Mouse (Mus musculus) kidney, embryonic 15.5 days (tissue): ENCODE data around the gene Tdrkh. TPM values are rescaled to one million over a fixed set of nuclear protein-coding genes. Genes with fewer than 3 reads are reported as not detected.

Experiments
- ATAC-seq: fragments of 200-750 bp; cut with Nextera tagmentation; replicated peaks from 2 replicates; pipeline ENCODE4 v1.8.0; 2017; ENCODE audit warnings: moderate TSS enrichment; ENCODE audit not compliant: low FRiP score
- H3K27ac ChIP-seq: fragments of 300-500 bp; sonication (generic); 2 replicates; pipeline ENCODE4 v1.5.1; 2015; ENCODE audit warnings: mild to moderate bottlenecking, inconsistent platforms
- H3K27me3 ChIP-seq: fragments of 300-500 bp; sonication (generic); 2 replicates; pipeline ENCODE4 v1.6.1; 2015; ENCODE audit warnings: inconsistent platforms
- H3K36me3 ChIP-seq: fragments of 300-500 bp; sonication (generic); 2 replicates; pipeline ENCODE4 v1.6.1; 2015; ENCODE audit warnings: inconsistent platforms
- H3K4me1 ChIP-seq: fragments of 300-500 bp; sonication (generic); 2 replicates; pipeline ENCODE4 v1.6.1; 2015; ENCODE audit warnings: inconsistent platforms
- H3K4me2 ChIP-seq: fragments of 300-500 bp; sonication (generic); 2 replicates; pipeline ENCODE4 v1.6.1; 2015; ENCODE audit warnings: moderate library complexity, mild to moderate bottlenecking, inconsistent platforms
- H3K4me3 ChIP-seq: fragments of 300-500 bp; sonication (generic); replicated peaks from 2 replicates; pipeline ENCODE4 v1.5.1; 2015; ENCODE audit warnings: mild to moderate bottlenecking, inconsistent platforms
- H3K9ac ChIP-seq: fragments of 300-500 bp; sonication (generic); 2 replicates; pipeline ENCODE4 v1.6.1; 2015; ENCODE audit warnings: mild to moderate bottlenecking, inconsistent platforms
- H3K9me3 ChIP-seq: fragments of 300-500 bp; sonication (generic); replicated peaks from 2 replicates; pipeline ENCODE4 v1.6.1; 2016; ENCODE audit warnings: inconsistent platforms
- WGBS: fragments of 180-500 bp; shearing (Covaris S2); methylation state at CpG from one replicate; pipeline ENCODE4 v1.1.7; 2015; ENCODE audit warnings: mixed read lengths; 5-methylcytosine and 5-hydroxymethylcytosine counted together
- polyA plus RNA-seq: library from polyadenylated mRNA; unstranded; fragments of >200 nt; fragmentation: Nextera tagmentation; extraction: Ambion mirVana; gene quantifications from 2 replicates; pipeline ENCODE4 v1.2.1, GENCODE M21; 2015

The Tdrkh gene
- polyA plus RNA-seq, 1 experiment from 2014 or later: 12.0 TPM

DNA sequence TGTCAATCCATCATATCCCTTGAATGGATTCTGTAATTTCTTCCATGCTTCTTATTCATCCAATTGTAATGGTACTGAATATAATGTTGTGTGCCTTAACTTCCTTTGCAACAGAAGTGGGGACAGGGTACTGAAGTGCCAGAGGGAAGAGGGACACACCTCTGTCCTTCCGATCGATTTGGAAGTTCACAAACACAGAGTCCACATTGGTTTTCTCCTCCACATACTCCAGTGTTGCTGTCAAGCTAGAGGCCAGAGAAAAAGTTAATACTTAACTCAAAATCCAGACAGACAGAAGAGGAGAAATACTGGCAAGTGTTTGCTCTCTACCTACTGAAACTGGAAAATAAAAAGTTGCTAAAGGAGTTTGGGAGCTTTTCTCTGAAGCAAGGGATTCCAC is 21.2 kb downstream of the Tdrkh start:
- no peak overlapping the region for H3K4me3 ChIP-seq
- WGBS: 92% methylated on average over 2 of the region's 2 CpGs
- no peak overlapping the region for H3K9ac ChIP-seq
- H3K27me3 ChIP-seq: peaks cover 3% of the 10 kb centered on the region; the same call in 1 of the 2 replicates
- no peaks in the 10 kb centered on the region for H3K9me3 ChIP-seq
- H3K4me1 ChIP-seq: no peaks in the 10 kb centered on the region
- H3K36me3 ChIP-seq: no peaks in the 10 kb centered on the region
- ATAC-seq: no peak
- no peak overlapping the region for H3K4me2 ChIP-seq
- H3K27ac ChIP-seq: no peak overlapping the region

DNA sequence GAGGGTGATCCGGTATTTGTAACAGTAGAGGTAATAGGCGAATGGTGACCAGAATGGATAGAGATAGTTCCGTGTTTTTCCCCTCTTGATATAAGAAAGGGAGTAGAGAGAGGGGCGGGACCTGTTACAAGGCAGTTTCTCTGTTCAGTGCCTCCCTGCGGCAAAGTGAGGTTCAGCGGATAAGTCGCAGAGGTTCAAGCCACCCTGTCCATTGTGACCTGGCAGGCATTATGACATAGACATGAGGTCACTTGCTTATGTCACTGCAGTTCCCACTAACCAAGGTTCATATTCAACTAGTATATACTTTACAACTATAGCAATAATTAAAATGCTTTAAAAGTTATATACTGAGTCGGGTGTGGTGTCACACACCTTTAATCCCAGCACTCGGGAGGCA is 23.3 kb downstream of the Tdrkh start:
- Histone ChIP-seq H3K4me1 (no peaks in the 10 kb centered on the region), H3K9ac (no peak overlapping the region), H3K27ac (no peak overlapping the region), H3K36me3 (no peaks in the 10 kb centered on the region), H3K9me3 (no peaks in the 10 kb centered on the region), H3K4me2 (no peak overlapping the region), H3K4me3 (no peak overlapping the region), H3K27me3 (peaks cover 8% of the 10 kb centered on the region; the same call in 1 of the 2 replicates)
- 81% methylated on average over 9 of the region's 9 CpGs for WGBS
- ATAC-seq: no peak

DNA sequence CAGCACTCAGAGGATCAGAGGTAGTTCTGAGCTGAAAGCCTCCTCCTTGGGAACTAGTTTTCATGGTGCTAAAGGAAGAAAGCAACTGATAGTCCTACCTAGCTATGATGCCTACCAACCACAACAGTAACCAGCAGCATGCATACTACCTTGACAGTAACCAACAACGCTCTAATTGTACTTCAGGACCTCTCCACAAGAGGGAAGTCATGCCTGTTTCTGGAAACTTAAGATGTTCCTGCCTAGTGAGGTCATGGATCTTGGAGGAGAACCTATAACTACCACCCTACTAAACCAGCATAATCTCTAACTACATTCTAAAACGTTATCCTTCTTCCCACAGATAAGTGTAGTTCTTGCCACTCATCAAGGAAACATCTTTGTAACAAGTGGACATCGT is 28.1 kb downstream of the Tdrkh start:
- H3K27ac ChIP-seq: no peak overlapping the region
- H3K4me1 ChIP-seq: peaks cover 9% of the 10 kb centered on the region
- WGBS: 43% methylated on average over 3 of the region's 3 CpGs
- H3K27me3 ChIP-seq: peaks cover 8% of the 10 kb centered on the region; the same call in 1 of the 2 replicates
- H3K4me2 ChIP-seq: no peak overlapping the region
- peaks cover 19% of the 10 kb centered on the region for H3K36me3 ChIP-seq
- no peak overlapping the region for H3K9ac ChIP-seq
- no peaks in the 10 kb centered on the region for H3K9me3 ChIP-seq
- ATAC-seq: no peak
- no peak overlapping the region for H3K4me3 ChIP-seq

DNA sequence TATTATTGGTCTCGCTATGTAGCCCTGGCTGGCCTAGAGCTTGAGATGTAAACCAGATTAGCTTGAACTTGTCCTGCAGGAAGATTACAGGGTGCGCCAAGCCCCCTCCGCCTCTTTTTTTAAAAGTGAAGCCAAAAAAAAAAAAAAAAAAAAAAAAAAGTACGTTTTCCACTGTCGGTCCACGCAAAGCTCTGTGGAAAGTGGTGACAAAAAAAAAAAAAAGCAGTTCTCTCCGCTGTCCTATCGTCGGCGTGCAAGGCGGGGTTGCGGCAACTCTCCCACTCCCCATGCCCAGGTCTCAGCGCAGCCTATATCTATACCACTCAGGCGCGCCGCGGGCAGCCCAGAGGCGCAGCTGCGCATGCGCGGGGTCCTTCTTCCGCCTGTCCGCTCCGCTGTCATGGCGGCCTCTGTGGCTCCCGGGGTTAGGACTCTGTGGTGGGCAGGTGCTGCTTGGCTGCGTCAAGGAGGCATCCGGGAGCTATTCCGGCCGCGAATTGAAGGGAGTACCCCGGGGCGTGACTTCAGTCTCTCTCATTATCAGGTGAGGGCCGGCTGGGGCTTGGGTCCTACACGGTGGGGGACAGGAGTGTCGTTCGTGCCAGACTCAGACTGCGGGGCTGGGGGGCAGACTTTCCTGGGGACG is 30.0 kb downstream of the Tdrkh start, which contains the start of gene Mrpl9:
Gene Mrpl9, plus strand, starts transcription at position 368 of the 646 bp plus-strand sequence.
- H3K4me2 ChIP-seq: peak within 1 kb of the TSS; percentile 82
- peaks cover 38% of the 10 kb centered on the region for H3K36me3 ChIP-seq
- under 1% methylated on average over 39 of the region's 39 CpGs for WGBS
- H3K4me3 ChIP-seq: peak within 1 kb of the TSS; percentile 97
- peaks cover 8% of the 10 kb centered on the region; the same call in 1 of the 2 replicates for H3K27me3 ChIP-seq
- peaks cover 9% of the 10 kb centered on the region for H3K4me1 ChIP-seq
- H3K27ac ChIP-seq: peak within 1 kb of the TSS; percentile 57
- no peaks in the 10 kb centered on the region for H3K9me3 ChIP-seq
- peak within 1 kb of the TSS; percentile 81 for H3K9ac ChIP-seq
- ATAC-seq: peak; percentile 98

DNA sequence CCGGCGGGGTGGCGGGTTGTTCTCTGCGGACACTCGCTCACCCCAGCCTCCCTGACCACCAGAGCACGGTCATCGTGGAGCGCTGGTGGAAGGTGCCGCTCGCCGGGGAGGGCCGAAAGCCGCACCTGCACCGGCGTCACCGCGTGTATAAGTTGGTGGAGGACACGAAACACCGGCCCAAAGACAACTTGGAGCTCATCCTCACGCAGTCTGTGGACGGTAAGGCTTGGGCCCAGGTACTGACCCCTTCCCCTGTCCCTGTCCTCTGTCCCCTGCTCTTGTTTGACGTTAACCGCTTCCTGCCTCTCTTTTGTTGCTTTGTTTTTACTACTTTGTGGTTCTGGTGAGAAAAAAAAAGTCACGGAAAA is 30.5 kb downstream of the Tdrkh start, which contains the start of gene Oaz3:
Gene Oaz3, minus strand, starts transcription at position 319 of the 368 bp plus-strand sequence.
- Histone ChIP-seq H3K4me2 (peak within 1 kb of the TSS; percentile 82), H3K27me3 (peaks cover 8% of the 10 kb centered on the region; the same call in 1 of the 2 replicates), H3K36me3 (peaks cover 43% of the 10 kb centered on the region), H3K9ac (peak within 1 kb of the TSS; percentile 81), H3K4me1 (peaks cover 9% of the 10 kb centered on the region), H3K9me3 (no peaks in the 10 kb centered on the region), H3K27ac (peak within 1 kb of the TSS; percentile 57), H3K4me3 (peak within 1 kb of the TSS; percentile 97)
- ATAC-seq: no peak
- WGBS: under 1% methylated on average over 24 of the region's 24 CpGs

DNA sequence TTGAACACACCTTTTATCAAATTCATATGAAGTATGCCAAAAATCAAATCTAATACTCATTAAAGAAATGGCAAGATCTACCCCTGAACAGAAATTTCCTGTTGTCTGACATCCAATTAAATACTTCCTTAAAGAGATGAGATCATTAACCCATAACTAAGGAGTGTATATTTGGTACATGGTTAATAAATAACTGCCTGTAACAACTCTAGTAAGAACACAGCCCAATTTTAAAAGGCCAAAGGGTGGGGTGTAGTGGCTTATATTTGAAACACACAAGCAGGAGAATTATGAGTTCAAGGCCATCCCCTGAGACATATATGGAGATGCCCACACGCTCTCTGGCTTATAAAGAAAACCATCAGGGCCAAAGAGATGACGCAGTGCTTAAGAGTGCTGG is 36.3 kb downstream of the Tdrkh start:
- peaks cover 3% of the 10 kb centered on the region for H3K4me1 ChIP-seq
- no peaks in the 10 kb centered on the region for H3K9me3 ChIP-seq
- H3K36me3 ChIP-seq: peaks cover 57% of the 10 kb centered on the region
- no peak for ATAC-seq
- H3K9ac ChIP-seq: no peak overlapping the region
- H3K27me3 ChIP-seq: no peaks in the 10 kb centered on the region
- 91% methylated on average over 2 of the region's 2 CpGs for WGBS
- no peak overlapping the region for H3K4me3 ChIP-seq
- no peak overlapping the region for H3K27ac ChIP-seq
- H3K4me2 ChIP-seq: no peak overlapping the region

DNA sequence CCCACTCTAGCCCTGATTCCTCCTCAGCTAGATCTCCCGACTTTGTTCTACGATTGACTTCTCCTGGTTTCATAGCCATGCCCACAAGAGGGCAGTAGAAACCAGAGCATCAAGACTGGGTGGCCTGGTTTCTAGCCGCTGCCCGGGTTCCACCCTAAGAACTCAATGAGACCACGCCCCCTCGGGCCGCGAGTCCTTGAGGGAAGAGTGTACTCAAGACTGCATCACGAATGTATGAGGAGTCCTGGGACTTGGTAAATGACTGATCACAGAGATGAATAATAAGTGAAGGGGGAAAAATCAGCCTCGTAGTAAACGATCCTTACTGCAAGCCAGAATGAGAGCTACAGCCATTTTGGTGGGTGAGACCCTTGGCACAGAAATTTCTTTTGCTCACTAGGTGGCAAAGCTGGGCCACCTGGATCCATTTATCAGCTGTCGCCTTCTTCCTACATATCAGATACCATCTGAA is 43.5 kb downstream of the Tdrkh start:
- peaks cover 7% of the 10 kb centered on the region; the same call in 1 of the 2 replicates for H3K27me3 ChIP-seq
- peak overlapping the region; percentile 55 for H3K4me2 ChIP-seq
- H3K9me3 ChIP-seq: no peaks in the 10 kb centered on the region
- no peak overlapping the region for H3K9ac ChIP-seq
- no peaks in the 10 kb centered on the region for H3K36me3 ChIP-seq
- no peak overlapping the region for H3K27ac ChIP-seq
- whole genome bisulfite sequencing: 1% methylated on average over 12 of the region's 12 CpGs
- peak overlapping the region; percentile 41 for H3K4me3 ChIP-seq
- no peaks in the 10 kb centered on the region for H3K4me1 ChIP-seq
- peak; percentile 91 for ATAC-seq

DNA sequence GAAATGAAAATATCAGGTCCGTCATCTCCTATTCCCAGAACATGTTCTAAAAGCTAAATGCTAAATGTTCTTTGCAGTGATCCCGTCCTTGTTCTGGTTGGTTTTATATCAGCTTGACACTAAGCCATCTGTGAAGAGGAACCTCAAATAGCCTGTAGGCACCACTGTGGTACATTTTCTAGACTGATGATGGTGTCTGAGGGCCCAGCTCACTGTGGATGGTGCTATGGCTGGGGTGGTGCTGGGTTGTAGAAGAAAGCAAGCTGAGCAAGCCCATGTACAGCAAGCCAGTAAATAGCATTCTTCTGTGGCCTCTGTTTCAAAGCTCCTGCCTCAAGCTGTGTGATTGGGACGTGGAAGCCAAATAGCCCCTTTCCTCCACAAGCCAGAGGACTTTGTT is 44.0 kb downstream of the Tdrkh start:
- Histone ChIP-seq H3K27ac (no peak overlapping the region), H3K27me3 (peaks cover 7% of the 10 kb centered on the region; the same call in 1 of the 2 replicates), H3K4me2 (peak overlapping the region; percentile 55; the same call in 1 of the 2 replicates), H3K4me1 (no peaks in the 10 kb centered on the region), H3K4me3 (no peak overlapping the region), H3K36me3 (no peaks in the 10 kb centered on the region), H3K9ac (no peak overlapping the region), H3K9me3 (no peaks in the 10 kb centered on the region)
- 77% methylated on average over 3 of the region's 3 CpGs for WGBS
- no peak for ATAC-seq

DNA sequence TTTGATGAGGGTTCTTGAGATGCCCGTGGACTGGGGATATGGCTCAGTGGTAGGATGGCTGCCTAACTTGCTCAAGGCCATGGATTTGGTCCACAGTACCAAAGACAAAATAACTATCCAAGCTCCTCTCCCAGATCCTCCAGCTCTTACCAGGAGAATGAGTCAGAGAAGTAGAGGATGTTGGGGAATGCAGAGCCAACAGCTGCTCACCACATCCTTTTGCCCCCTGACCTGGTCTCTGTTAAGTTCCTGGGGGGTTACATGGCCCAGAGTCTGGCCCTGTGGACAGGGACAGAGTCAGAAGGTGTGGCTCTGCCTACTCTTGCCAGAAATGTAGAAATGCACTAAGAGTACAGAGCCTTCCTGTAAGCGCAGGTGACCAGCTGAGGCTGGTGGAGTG is 46.8 kb downstream of the Tdrkh start:
- Histone ChIP-seq H3K27ac (no peak overlapping the region), H3K9ac (no peak overlapping the region), H3K27me3 (peaks cover 7% of the 10 kb centered on the region; the same call in 1 of the 2 replicates), H3K4me3 (no peak overlapping the region), H3K36me3 (no peaks in the 10 kb centered on the region), H3K4me1 (no peaks in the 10 kb centered on the region), H3K9me3 (no peaks in the 10 kb centered on the region), H3K4me2 (no peak overlapping the region)
- 95% methylated on average over 2 of the region's 2 CpGs for WGBS
- no peak for ATAC-seq

DNA sequence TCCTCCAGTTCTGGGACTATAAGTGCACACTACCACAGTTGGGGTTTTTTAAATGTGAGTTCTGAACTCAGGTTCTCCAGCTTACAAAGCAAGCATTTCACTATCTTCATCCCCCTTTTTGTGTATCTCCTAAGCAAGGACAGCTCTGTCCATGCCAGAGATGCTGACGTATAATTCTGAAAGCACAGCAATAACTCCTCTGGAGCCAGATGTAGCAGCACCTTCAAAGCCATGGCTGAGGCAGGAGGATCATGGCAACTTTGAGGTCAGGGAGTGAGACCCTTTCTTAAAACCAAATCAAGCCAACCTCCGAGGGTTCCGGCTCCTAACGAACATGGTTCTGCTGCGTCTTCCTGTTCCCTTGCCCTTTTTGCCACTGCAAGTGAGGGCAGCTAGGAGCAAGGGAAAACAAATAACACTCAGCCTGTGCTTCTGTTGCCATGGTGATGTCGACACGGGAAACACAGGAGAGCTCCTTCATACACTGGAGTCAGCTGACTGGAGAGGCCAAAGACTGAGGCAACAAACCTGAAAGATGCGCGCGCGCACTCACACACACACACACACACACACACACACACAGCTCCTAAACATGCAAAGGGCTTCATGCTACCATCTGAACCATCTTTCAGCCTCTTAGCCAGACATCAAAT is 51.0 kb downstream of the Tdrkh start:
- Histone ChIP-seq H3K4me3 (no peak overlapping the region), H3K36me3 (no peaks in the 10 kb centered on the region), H3K27ac (no peak overlapping the region), H3K27me3 (no peaks in the 10 kb centered on the region), H3K9ac (no peak overlapping the region), H3K4me1 (no peaks in the 10 kb centered on the region), H3K4me2 (no peak overlapping the region), H3K9me3 (no peaks in the 10 kb centered on the region)
- ATAC-seq: no peak
- 52% methylated on average over 11 of the region's 11 CpGs for WGBS

DNA sequence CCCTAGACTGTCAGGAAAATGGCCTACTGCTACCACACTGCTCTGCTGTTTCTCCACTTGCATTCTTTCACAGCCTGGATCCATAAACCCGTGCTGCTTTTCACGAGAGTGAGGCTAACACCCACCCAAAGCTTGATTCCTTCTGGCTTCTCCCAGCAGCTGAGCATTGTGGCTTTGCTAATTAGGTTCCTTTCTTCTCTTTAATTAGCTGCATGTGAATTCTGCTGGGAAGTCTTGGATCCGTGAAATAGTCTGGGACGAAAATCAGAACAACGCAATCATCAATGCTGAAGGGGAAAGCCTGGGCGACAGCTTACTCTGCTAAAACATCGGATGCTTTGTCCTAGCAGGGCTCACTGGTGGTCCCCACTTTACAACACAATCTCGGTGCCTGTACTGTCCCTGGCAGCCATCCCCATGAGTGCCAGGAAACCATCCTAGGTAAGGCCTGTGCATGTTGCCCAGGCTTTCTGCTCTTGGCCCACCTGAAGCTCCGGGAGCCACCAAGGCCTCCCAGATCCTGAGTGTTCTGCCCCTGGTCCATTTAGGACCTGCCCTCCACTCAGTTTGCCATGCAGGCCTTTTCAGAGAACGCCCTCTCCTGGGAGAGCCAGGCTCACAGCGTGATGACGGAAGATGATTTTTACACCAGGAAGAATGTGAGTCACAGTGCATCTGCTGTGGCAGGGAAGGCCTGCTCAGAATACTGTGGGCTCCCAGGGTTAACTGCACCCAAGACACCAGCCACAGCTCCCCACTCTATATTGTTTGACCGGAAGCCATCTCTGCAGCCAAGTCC is 52.8 kb downstream of the Tdrkh start:
- H3K27ac ChIP-seq: no peak overlapping the region
- no peak overlapping the region for H3K9ac ChIP-seq
- H3K9me3 ChIP-seq: no peaks in the 10 kb centered on the region
- H3K4me2 ChIP-seq: no peak overlapping the region
- no peaks in the 10 kb centered on the region for H3K27me3 ChIP-seq
- H3K4me1 ChIP-seq: no peaks in the 10 kb centered on the region
- no peak overlapping the region for H3K4me3 ChIP-seq
- ATAC-seq: no peak
- H3K36me3 ChIP-seq: no peaks in the 10 kb centered on the region
- 64% methylated on average over 13 of the region's 13 CpGs for WGBS

DNA sequence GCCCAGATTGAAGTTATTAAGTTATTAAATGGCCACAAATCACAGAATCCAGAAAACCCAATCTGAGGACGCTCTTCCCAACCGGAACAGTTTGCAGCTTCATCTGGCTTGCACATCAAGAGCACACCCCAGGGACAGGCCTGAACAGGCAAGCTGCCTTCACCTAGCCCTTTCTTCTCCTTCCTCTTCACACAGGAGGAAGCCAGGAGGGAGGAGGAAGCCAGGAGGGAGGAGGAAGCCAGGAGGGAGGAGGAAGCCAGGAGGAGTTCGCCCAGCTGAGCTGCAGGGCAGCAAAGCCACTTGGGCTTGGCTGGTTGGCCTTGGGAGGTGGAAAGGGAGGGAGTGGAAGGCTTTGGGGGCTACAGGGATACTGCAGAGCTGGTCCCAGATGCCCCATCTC is 55.9 kb downstream of the Tdrkh start:
- Histone ChIP-seq H3K4me3 (no peak overlapping the region), H3K4me2 (no peak overlapping the region), H3K36me3 (no peaks in the 10 kb centered on the region), H3K27ac (no peak overlapping the region), H3K9ac (no peak overlapping the region), H3K4me1 (peaks cover 10% of the 10 kb centered on the region), H3K9me3 (no peaks in the 10 kb centered on the region), H3K27me3 (no peaks in the 10 kb centered on the region)
- 49% methylated on average over 3 of the region's 3 CpGs for WGBS
- no peak for ATAC-seq
